Mouse (Mus musculus): Measurements from ENCODE around the gene Fbll1. TPM values are rescaled to one million over a fixed set of nuclear protein-coding genes. Genes with fewer than 3 reads are reported as not detected.

Fbll1 gene
- polyA plus RNA-seq, 1 experiment from 2014 or later = 0.12 TPM

- H3K4me3 ChIP-seq = no peak overlapping the region
- H3K36me3 ChIP-seq (replicated peaks) = no peaks in the 10 kb centered on the region
- 73% methylated on average over 8 of the region's 8 CpGs for WGBS
- H3K4me1 ChIP-seq = no peaks in the 10 kb centered on the region
- H3K27ac ChIP-seq = no peak overlapping the region
- no peaks in the 10 kb centered on the region for H3K27me3 ChIP-seq (ENCODE audit: poor library complexity, severe bottlenecking)
- H3K9me3 ChIP-seq = no peaks in the 10 kb centered on the region
- DNase-seq (ENCODE audit: extremely low spot score, low spot score) = no peak
Observed at GRCm38 (mm10) chr11:35750578-35750977, 48.1 kb downstream of the Fbll1 start.

MicroRNAs encoded within 50 kb of the gene (microRNA counts, 519-probe panel; counts per million panel counts)
- 6,487 counts per million, percentile 94 among the panel's probes with 10 or more counts for microRNA mmu-miR-103

Small RNA genes lying within 50 kb of the gene (microRNA-seq; reads per million reads assigned to microRNA genes)
- gene Mir103-1 = 6.6 reads per million, percentile 17 among the genes with 10 or more reads in this experiment

Other genes starting within 250 kb of the Fbll1 start
- 12.0 and 13.4 TPM in 2 replicates for gene Pank3, start 29.4 kb downstream of the Fbll1 start, polyA plus RNA-seq (2016; fragmentation: Nextera tagmentation; extraction: Ambion mirVana)
- gene Rars, start 35.6 kb upstream of the Fbll1 start, polyA plus RNA-seq (2016; fragmentation: Nextera tagmentation; extraction: Ambion mirVana) = 118 and 123 TPM in 2 replicates
- gene Wwc1, start 181.6 kb upstream of the Fbll1 start, polyA plus RNA-seq (2016; fragmentation: Nextera tagmentation; extraction: Ambion mirVana) = 4.2 and 4.9 TPM in 2 replicates

Measured in forebrain, embryonic 10.5 days (tissue).